Mouse (Mus musculus) heart, embryonic 16.5 days (tissue): ENCODE data around the gene Amd1. TPM values are rescaled to one million over a fixed set of nuclear protein-coding genes. Genes with fewer than 3 reads are reported as not detected.
"Not testable (repeated sequence)": the region's sequence is repeated elsewhere in the genome, so short reads cannot be mapped to it uniquely, and the experiment has no call there.

Experiments
- ATAC-seq: fragments of 200-750 bp; cut with Nextera tagmentation; replicated peaks from 2 replicates; pipeline ENCODE4 v1.8.0; 2017; ENCODE audit warnings: moderate number of reproducible peaks; ENCODE audit not compliant: insufficient read depth, low FRiP score; ENCODE audit errors: extremely low read depth
- H3K27ac ChIP-seq: fragments of 300-500 bp; sonication (generic); 2 replicates; pipeline ENCODE4 v1.5.1; 2014; ENCODE audit warnings: mild to moderate bottlenecking, low read length, control low read depth, moderate library complexity
- H3K27me3 ChIP-seq: fragments of 300-500 bp; sonication (generic); 2 replicates; pipeline ENCODE4 v1.6.1; 2014; ENCODE audit warnings: low read length, mixed read lengths; ENCODE audit not compliant: control insufficient read depth, insufficient read depth
- H3K36me3 ChIP-seq: fragments of 300-500 bp; sonication (generic); 2 replicates; pipeline ENCODE4 v1.6.1; 2014; ENCODE audit not compliant: control insufficient read depth, insufficient read depth
- H3K4me1 ChIP-seq: fragments of 300-500 bp; sonication (generic); 2 replicates; pipeline ENCODE4 v1.6.1; 2014; ENCODE audit warnings: low read length, mixed read lengths; ENCODE audit not compliant: control insufficient read depth, insufficient read depth
- H3K4me2 ChIP-seq: fragments of 300-500 bp; sonication (generic); 2 replicates; pipeline ENCODE4 v1.6.1; 2014; ENCODE audit warnings: low read depth, mild to moderate bottlenecking, control low read depth, low read length
- H3K4me3 ChIP-seq: fragments of 300-500 bp; sonication (generic); 2 replicates; pipeline ENCODE4 v1.5.1; 2014; ENCODE audit warnings: mild to moderate bottlenecking, control low read depth, low read length
- H3K9ac ChIP-seq: fragments of 300-500 bp; sonication (generic); 2 replicates; pipeline ENCODE4 v1.6.1; 2014; ENCODE audit warnings: low read length, control low read depth
- H3K9me3 ChIP-seq: fragments of 300-500 bp; sonication (generic); replicated peaks from 2 replicates; pipeline ENCODE4 v1.6.1; 2016; ENCODE audit warnings: low read length; ENCODE audit not compliant: control insufficient read depth
- WGBS: fragments of 180-500 bp; shearing (Covaris S2); extraction: QIAGEN DNeasy Blood & Tissue Kit; methylation state at CpG from one replicate; pipeline ENCODE4 v1.1.7; 2014; 5-methylcytosine and 5-hydroxymethylcytosine counted together
- polyA plus RNA-seq: library from polyadenylated mRNA; unstranded; fragments of >200 nt; fragmentation: Nextera tagmentation; extraction: Ambion mirVana; gene quantifications from 2 replicates; pipeline ENCODE4 v1.2.1, GENCODE M21; 2015

The Amd1 gene
- polyA plus RNA-seq, 1 experiment from 2014 or later: 35.4 TPM

DNA sequence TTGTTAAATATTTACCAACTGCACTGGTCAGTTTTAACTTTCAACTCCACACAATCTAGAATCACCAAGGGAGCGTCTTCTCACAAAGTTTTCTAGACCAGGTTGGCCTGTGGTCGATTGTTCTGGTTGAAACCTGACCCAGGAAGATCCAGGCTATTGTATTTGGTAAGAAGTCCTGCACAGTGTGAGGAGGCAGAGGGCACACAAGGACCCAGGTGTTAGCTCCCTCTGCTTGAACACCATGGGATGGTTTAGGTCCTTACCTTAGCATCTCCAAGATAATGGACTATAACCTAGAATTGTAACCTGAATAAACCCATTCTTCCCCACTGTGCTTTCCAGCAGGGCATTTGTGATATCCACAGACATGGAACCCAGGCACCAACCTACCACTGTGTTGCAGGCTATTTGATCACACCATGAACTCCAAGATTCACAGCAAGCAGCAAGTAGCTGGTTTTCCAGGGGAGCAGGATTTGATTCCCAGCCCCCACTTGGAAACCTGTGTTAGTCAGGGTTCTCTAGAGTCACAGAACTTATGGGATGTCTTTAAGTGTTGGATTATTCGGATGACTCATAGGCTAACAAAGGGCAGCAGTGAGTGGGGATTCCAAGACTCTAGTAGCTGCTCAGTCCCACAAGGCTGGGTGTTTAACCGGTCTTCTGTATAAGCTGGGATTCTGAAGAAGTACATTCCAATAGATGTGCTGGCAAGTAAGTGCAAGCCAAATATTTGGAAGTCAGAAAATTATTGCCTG lies 6.0 kb upstream of the Amd1 start:
- ATAC-seq: no peak
- WGBS: 65% methylated on average over 4 of the region's 4 CpGs

GRCm38 (mm10) chr10:40305989-40306388 lies 4.0 kb upstream of the Amd1 start:
- Histone ChIP-seq H3K27me3 (no peaks in the 10 kb centered on the region), H3K9me3 (peaks cover 2% of the 10 kb centered on the region; the same call in 1 of the 2 replicates), H3K4me3 (no peak overlapping the region), H3K36me3 (no peaks in the 10 kb centered on the region), H3K4me2 (no peak overlapping the region), H3K4me1 (no peaks in the 10 kb centered on the region), H3K27ac (no peak overlapping the region), H3K9ac (no peak overlapping the region)
- ATAC-seq: no peak
- 81% methylated on average over 1 of the region's 1 CpGs for WGBS

More for the DNA sequence above, 6.0 kb upstream of the Amd1 start:
- Histone ChIP-seq H3K36me3 (no peaks in the 10 kb centered on the region), H3K27ac (no peak overlapping the region), H3K9me3 (peaks cover 2% of the 10 kb centered on the region; the same call in 1 of the 2 replicates), H3K27me3 (no peaks in the 10 kb centered on the region), H3K4me2 (no peak overlapping the region), H3K9ac (no peak overlapping the region), H3K4me1 (peaks cover 4% of the 10 kb centered on the region; the same call in 1 of the 2 replicates), H3K4me3 (no peak overlapping the region)

- H3K36me3 ChIP-seq, H3K9me3 ChIP-seq, H3K27me3 ChIP-seq: not testable (repeated sequence)
- 1% methylated on average over 67 of the region's 91 CpGs for WGBS
- Histone ChIP-seq H3K4me3 (peak overlapping the region; percentile 91), H3K4me1 (peaks cover 23% of the 10 kb centered on the region), H3K27ac (peak overlapping the region; percentile 88), H3K9ac (peak overlapping the region; percentile 95), H3K4me2 (peak overlapping the region; percentile 75)
- ATAC-seq: peak; percentile 24
These were observed 558 bp downstream of the Amd1 start for GRCm38 (mm10) chr10:40301181-40302075.

DNA sequence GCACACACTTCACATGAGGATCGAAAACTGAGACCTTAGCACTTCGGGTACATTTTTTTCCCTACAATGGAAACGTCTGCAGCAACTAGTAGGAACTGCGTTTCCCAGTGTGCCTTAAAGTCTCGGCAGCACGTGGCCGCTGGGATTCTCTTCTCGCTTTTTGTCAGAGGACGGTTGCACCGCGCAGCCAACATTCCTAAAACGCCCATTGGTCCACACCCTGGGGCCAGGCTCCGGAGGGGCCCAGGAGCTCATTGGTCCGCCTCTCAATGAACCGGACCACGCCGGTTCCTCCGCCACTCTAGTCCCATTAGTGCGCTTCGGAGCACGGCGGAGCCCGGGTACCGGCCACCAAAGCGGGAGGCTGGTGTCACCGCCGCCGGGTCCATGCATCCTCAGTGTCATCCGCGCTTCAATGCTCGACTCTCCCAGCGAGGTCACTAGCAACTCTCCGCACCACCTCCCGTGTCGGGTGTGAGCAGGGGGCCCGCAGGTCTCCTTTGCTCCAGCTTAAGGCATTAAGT lies 1.3 kb downstream of the Amd1 start:
- H3K36me3 ChIP-seq: no peaks in the 10 kb centered on the region
- H3K4me2 ChIP-seq: peak overlapping the region; percentile 75
- peak overlapping the region; percentile 91 for H3K4me3 ChIP-seq
- under 1% methylated on average over 36 of the region's 36 CpGs for WGBS
- H3K4me1 ChIP-seq: peaks cover 24% of the 10 kb centered on the region
- H3K9ac ChIP-seq: peak overlapping the region; percentile 95
- no peaks in the 10 kb centered on the region for H3K9me3 ChIP-seq
- peak; percentile 80 for ATAC-seq
- peak overlapping the region; percentile 88 for H3K27ac ChIP-seq
- no peaks in the 10 kb centered on the region for H3K27me3 ChIP-seq

DNA sequence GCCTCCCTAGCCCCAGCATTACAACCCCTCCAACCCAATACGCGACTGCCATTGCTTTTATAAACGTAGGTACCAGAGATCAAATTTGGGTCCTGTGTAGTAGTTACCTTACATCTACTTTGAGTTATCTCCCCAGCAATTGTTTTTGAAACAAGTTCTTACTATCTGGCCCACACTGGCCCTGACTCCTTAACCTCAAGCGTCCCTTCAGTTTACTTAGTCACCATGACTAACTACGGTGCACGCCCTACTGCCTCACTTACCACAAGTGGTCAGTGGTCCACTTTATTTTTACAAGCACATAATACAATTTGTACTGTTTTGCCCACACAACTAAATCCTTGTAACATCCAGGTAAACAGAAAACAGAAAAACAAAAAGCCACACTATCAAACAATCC lies 9.3 kb downstream of the Amd1 start:
- ATAC-seq: no peak
- H3K4me3 ChIP-seq: no peak overlapping the region
- no peak overlapping the region for H3K4me2 ChIP-seq
- no peak overlapping the region for H3K9ac ChIP-seq
- H3K36me3 ChIP-seq: peaks cover 17% of the 10 kb centered on the region
- H3K4me1 ChIP-seq: peaks cover 17% of the 10 kb centered on the region
- WGBS: 88% methylated on average over 6 of the region's 6 CpGs
- no peaks in the 10 kb centered on the region for H3K9me3 ChIP-seq
- H3K27me3 ChIP-seq: no peaks in the 10 kb centered on the region
- H3K27ac ChIP-seq: no peak overlapping the region

GRCm38 (mm10) chr10:40286767-40287166 lies 15.2 kb downstream of the Amd1 start:
- WGBS: 53% methylated on average over 1 of the region's 1 CpGs
- H3K27ac ChIP-seq: no peak overlapping the region
- H3K4me2 ChIP-seq: no peak overlapping the region
- H3K36me3 ChIP-seq: peaks cover 25% of the 10 kb centered on the region
- H3K9me3 ChIP-seq: no peaks in the 10 kb centered on the region
- no peaks in the 10 kb centered on the region for H3K4me1 ChIP-seq
- no peak overlapping the region for H3K4me3 ChIP-seq
- no peak for ATAC-seq
- H3K9ac ChIP-seq: no peak overlapping the region
- H3K27me3 ChIP-seq: no peaks in the 10 kb centered on the region

DNA sequence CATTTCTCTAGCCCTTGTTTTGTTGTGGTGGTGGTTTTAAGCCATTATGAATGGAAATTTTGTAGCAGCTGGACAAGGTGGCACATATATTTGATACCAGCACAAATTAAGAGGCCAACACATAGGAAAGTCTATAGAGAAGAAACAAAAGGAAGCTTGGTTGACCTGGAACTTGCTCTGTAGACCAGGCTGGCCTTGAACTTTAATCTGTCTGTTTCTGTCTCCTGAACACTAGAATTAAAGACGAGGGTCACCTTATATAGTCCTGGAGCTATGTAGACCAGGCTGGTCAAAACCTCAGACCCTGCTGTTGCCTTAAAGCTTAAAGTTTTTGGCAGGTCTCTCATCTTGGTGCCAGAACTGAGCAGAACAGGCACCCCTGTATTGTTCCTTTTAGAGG lies 16.4 kb downstream of the Amd1 start:
- H3K9ac ChIP-seq: no peak overlapping the region
- H3K27me3 ChIP-seq: no peaks in the 10 kb centered on the region
- no peaks in the 10 kb centered on the region for H3K4me1 ChIP-seq
- no peaks in the 10 kb centered on the region for H3K9me3 ChIP-seq
- no peak for ATAC-seq
- no peak overlapping the region for H3K27ac ChIP-seq
- peaks cover 15% of the 10 kb centered on the region for H3K36me3 ChIP-seq
- WGBS: 82% methylated on average over 1 of the region's 1 CpGs
- H3K4me3 ChIP-seq: no peak overlapping the region
- no peak overlapping the region for H3K4me2 ChIP-seq

DNA sequence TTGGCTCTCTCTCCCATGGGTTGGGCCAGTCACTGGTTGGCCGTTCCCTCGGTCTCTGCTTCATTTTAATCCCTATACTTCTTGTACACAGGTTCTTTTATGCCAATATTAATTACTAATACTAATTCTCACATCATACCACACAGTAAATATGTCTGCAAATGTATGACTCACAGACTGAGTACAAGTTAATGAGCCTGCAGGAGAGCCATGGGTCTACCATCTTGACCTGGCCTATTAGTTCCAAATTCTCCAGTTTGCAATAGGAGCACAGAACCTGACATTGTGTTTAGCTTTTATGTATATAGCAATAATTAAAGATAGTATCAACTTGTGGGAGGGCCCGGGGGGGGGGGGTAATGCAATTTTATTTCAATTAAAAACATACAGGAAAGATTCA lies 17.0 kb downstream of the Amd1 start:
- 86% methylated on average over 3 of the region's 3 CpGs for WGBS
- H3K9ac ChIP-seq: no peak overlapping the region
- H3K27ac ChIP-seq: no peak overlapping the region
- no peak overlapping the region for H3K4me3 ChIP-seq
- no peaks in the 10 kb centered on the region for H3K4me1 ChIP-seq
- no peak for ATAC-seq
- H3K9me3 ChIP-seq: no peaks in the 10 kb centered on the region
- H3K27me3 ChIP-seq: no peaks in the 10 kb centered on the region
- no peak overlapping the region for H3K4me2 ChIP-seq
- peaks cover 15% of the 10 kb centered on the region for H3K36me3 ChIP-seq
